Mouse (Mus musculus) lung, adult 2 months (tissue): ENCODE data around the gene Kif26b. TPM values are rescaled to one million over a fixed set of nuclear protein-coding genes. Genes with fewer than 3 reads are reported as not detected.

Experiments
- DNase-seq: peaks from one replicate; pipeline ENCODE4 v3.0.0; 2022
- H3K4me1 ChIP-seq: fragments of 200-500 bp; 2 replicates; pipeline ENCODE4 v1.6.1; 2011; ENCODE audit warnings: low read length; ENCODE audit not compliant: control insufficient read depth, insufficient read depth
- H3K4me3 ChIP-seq: fragments of 200-500 bp; replicated peaks from 2 replicates; pipeline ENCODE3; 2011; ENCODE audit warnings: low read depth, mild to moderate bottlenecking, control low read depth, low read length; ENCODE audit errors: extremely low read depth
- CTCF ChIP-seq: fragments of 200-500 bp; IDR thresholded peaks from 2 replicates; pipeline ENCODE4 v1.5.1; 2011; ENCODE audit warnings: mild to moderate bottlenecking, low read length, control low read depth; ENCODE audit not compliant: insufficient read depth
- POLR2A ChIP-seq: fragments of 200-500 bp; IDR thresholded peaks from 2 replicates; pipeline ENCODE4 v1.6.1; 2011; ENCODE audit warnings: low read depth, mild to moderate bottlenecking, control low read depth, low read length, borderline replicate concordance; ENCODE audit errors: extremely low read depth
- WGBS: fragments of 180-500 bp; shearing (Covaris S2); methylation state at CpG from one replicate; pipeline ENCODE4 v1.1.7; 2018; 5-methylcytosine and 5-hydroxymethylcytosine counted together
- polyA plus RNA-seq: library from polyadenylated mRNA; depleted of rRNA; stranded (reverse); fragments of >200 nt; gene quantifications from 2 replicates; pipeline ENCODE4 v1.2.3, GENCODE M21; 2012

Kif26b gene
- polyA plus RNA-seq, 1 experiment, result 3.6 TPM

- WGBS, result 85% methylated on average over 9 of the region's 9 CpGs
- H3K4me3 ChIP-seq, result no peak overlapping the region
- no peak for DNase-seq
- TF ChIP-seq CTCF, result no peak
- TF ChIP-seq POLR2A, result no peak
- no peaks in the 10 kb centered on the region for H3K4me1 ChIP-seq
Observed at GRCm38 (mm10) chr1:178749786-178750185, 220.9 kb downstream of the Kif26b start.

- DNase-seq, result no peak
- Histone ChIP-seq H3K4me3 (no peak overlapping the region), H3K4me1 (no peaks in the 10 kb centered on the region)
- WGBS, result 67% methylated on average over 3 of the region's 3 CpGs
- no peak for TF ChIP-seq CTCF
- TF ChIP-seq POLR2A, result no peak
Observed at GRCm38 (mm10) chr1:178758441-178758840, 229.5 kb downstream of the Kif26b start.

GRCm38 (mm10) chr1:178762125-178762741 lies 233.3 kb downstream of the Kif26b start:
- 91% methylated on average over 3 of the region's 3 CpGs for WGBS
- DNase-seq, result no peak
- H3K4me1 ChIP-seq, result no peaks in the 10 kb centered on the region
- TF ChIP-seq POLR2A (no peak), CTCF (no peak)
- H3K4me3 ChIP-seq, result no peak overlapping the region

GRCm38 (mm10) chr1:178764914-178765313 lies 236.0 kb downstream of the Kif26b start:
- no peak overlapping the region for H3K4me3 ChIP-seq
- WGBS, result 47% methylated on average over 4 of the region's 4 CpGs
- no peaks in the 10 kb centered on the region for H3K4me1 ChIP-seq
- DNase-seq, result no peak
- no peak for TF ChIP-seq CTCF
- no peak for TF ChIP-seq POLR2A

- no peak for DNase-seq
- no peak overlapping the region for H3K4me3 ChIP-seq
- no peaks in the 10 kb centered on the region for H3K4me1 ChIP-seq
- WGBS, result 58% methylated on average over 2 of the region's 2 CpGs
- no peak for TF ChIP-seq CTCF
- TF ChIP-seq POLR2A, result no peak
Observed at GRCm38 (mm10) chr1:178765650-178766049, 236.7 kb downstream of the Kif26b start.

- H3K4me1 ChIP-seq, result no peaks in the 10 kb centered on the region
Observed at GRCm38 (mm10) chr1:178768976-178769375, 240.1 kb downstream of the Kif26b start.

GRCm38 (mm10) chr1:178769988-178770387 lies 241.1 kb downstream of the Kif26b start:
- H3K4me1 ChIP-seq, result no peaks in the 10 kb centered on the region
- TF ChIP-seq POLR2A (no peak), CTCF (no peak)
- 67% methylated on average over 6 of the region's 6 CpGs for WGBS
- H3K4me3 ChIP-seq, result no peak overlapping the region
- no peak for DNase-seq

More at GRCm38 (mm10) chr1:178768976-178769375, 240.1 kb downstream of the Kif26b start:
- no peak for DNase-seq
- WGBS, result 54% methylated on average over 4 of the region's 4 CpGs
- TF ChIP-seq CTCF, result no peak
- no peak for TF ChIP-seq POLR2A
- no peak overlapping the region for H3K4me3 ChIP-seq

- DNase-seq, result no peak
- H3K4me3 ChIP-seq, result no peak overlapping the region
- TF ChIP-seq CTCF (no peak), POLR2A (no peak)
- H3K4me1 ChIP-seq, result no peaks in the 10 kb centered on the region
- 56% methylated on average over 5 of the region's 7 CpGs for WGBS
Observed at GRCm38 (mm10) chr1:178770626-178771362, 241.9 kb downstream of the Kif26b start.

GRCm38 (mm10) chr1:178779742-178780141 lies 250.8 kb downstream of the Kif26b start:
- TF ChIP-seq CTCF (no peak), POLR2A (no peak)
- no peak for DNase-seq
- H3K4me1 ChIP-seq, result no peaks in the 10 kb centered on the region
- no peak overlapping the region for H3K4me3 ChIP-seq
- WGBS, result 17% methylated on average over 2 of the region's 2 CpGs

GRCm38 (mm10) chr1:178784043-178784442 lies 255.1 kb downstream of the Kif26b start:
- WGBS, result 95% methylated on average over 6 of the region's 6 CpGs

More at GRCm38 (mm10) chr1:178784043-178784442, 255.1 kb downstream of the Kif26b start:
- DNase-seq, result no peak
- Histone ChIP-seq H3K4me3 (no peak overlapping the region), H3K4me1 (no peaks in the 10 kb centered on the region)
- TF ChIP-seq CTCF (no peak), POLR2A (no peak)
